Mouse (Mus musculus) spleen, postnatal 0 days (tissue): Measurements from ENCODE around the gene Adam30. TPM values are rescaled to one million over a fixed set of nuclear protein-coding genes. Genes with fewer than 3 reads are reported as not detected.

Experiments
- polyA plus RNA-seq: library from polyadenylated mRNA; unstranded; fragments of >200 nt; fragmentation: Nextera tagmentation; extraction: Ambion mirVana; gene quantifications from 2 replicates; pipeline ENCODE4 v1.2.1, GENCODE M21; 2015

Gene Adam30
- not detected in 2 replicates for polyA plus RNA-seq

GRCm38 (mm10) chr3:98160330-98160729, at the start of gene Adam30:
TSS of gene Adam30 (plus strand) at chr3:98160630.

Other genes starting within 250 kb of the Adam30 start
- 13.7 and 15.3 TPM in 2 replicates for gene Notch2, start 147.1 kb upstream of the Adam30 start, polyA plus RNA-seq
- gene Reg4, start 61.5 kb downstream of the Adam30 start, polyA plus RNA-seq, result not detected in 2 replicates
- 14.0 and 15.8 TPM in 2 replicates for gene Hmgcs2, start 119.8 kb downstream of the Adam30 start, polyA plus RNA-seq
- gene Phgdh, start 179.4 kb downstream of the Adam30 start, polyA plus RNA-seq, result 70.5 and 71.3 TPM in 2 replicates
- gene Zfp697, start 221.8 kb downstream of the Adam30 start, polyA plus RNA-seq, result 0.72 and 1.1 TPM in 2 replicates